Mouse (Mus musculus): ENCODE results near the gene Acot1.

DNA sequence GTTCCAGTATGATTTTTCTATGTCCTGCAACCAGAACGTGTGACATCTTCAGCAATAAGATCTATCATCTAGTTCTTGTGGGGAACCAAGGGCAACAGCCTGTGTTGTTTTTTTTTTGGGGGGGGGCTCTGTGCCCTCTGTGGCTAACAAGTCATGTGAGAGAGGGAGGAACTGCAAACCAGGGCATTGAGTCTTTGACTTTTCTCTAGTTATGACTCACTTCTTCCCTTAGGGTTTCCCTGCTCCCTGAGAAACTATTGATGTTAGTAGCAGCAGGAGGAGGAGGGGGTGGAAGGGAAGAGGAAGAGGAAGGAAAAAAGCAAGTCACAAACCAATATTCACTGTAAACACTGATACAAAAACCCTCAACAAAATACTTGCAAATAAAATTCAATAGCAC lies 5.4 kb upstream of the Acot1 start:
- TF ChIP-seq CTCF (IDR thresholded peaks at IDR 0.05; ENCODE audit: low read depth) = no peak
- no peak for TF ChIP-seq EP300 (optimal IDR thresholded peaks at IDR 0.05)

Measured in stomach, postnatal 0 days (tissue).